Mouse (Mus musculus): ENCODE measurements at regions not wholly inside any gene's neighbourhood (a gene's known extent, or its start where the extent isn't known, plus 50 kb on each side); places are given as distances from the start of the nearest gene placed in this dataset.
"Not testable (repeated sequence)": the region's sequence is repeated elsewhere in the genome, so short reads cannot be mapped to it uniquely, and the experiment has no call there.

GRCm38 (mm10) chr9:41914611-41915010 lies 209.5 kb downstream of the Sorl1 start:
- DNase-seq (ENCODE audit: low spot score in 2 of 2), result no peak

- no peak for DNase-seq (ENCODE audit: low spot score in 2 of 2)
These were observed 210.2 kb downstream of the Sorl1 start for GRCm38 (mm10) chr9:41913911-41914310.

- DNase-seq (ENCODE audit: low spot score in 2 of 2), result no peak
These were observed 211.6 kb downstream of the Sorl1 start for GRCm38 (mm10) chr9:41912482-41912881.

- no peak for DNase-seq (ENCODE audit: low spot score in 2 of 2)
These were observed 223.5 kb downstream of the Sorl1 start for GRCm38 (mm10) chr9:41900606-41900974.

- no peak for DNase-seq (ENCODE audit: low spot score in 2 of 2)
These were observed 224.1 kb downstream of the Sorl1 start for GRCm38 (mm10) chr9:41899766-41900605.

GRCm38 (mm10) chr9:41895106-41895505 lies 229.0 kb downstream of the Sorl1 start:
- no peak for DNase-seq (ENCODE audit: low spot score in 2 of 2)

- DNase-seq (ENCODE audit: low spot score in 2 of 2), result no peak
These were observed 231.3 kb downstream of the Sorl1 start for GRCm38 (mm10) chr9:41892841-41893240.

GRCm38 (mm10) chr9:41891206-41891605 lies 232.9 kb downstream of the Sorl1 start:
- no peak for DNase-seq (ENCODE audit: low spot score in 2 of 2)

- DNase-seq (ENCODE audit: low spot score in 2 of 2), result peak; percentile 70
These were observed 233.6 kb downstream of the Sorl1 start for GRCm38 (mm10) chr9:41890273-41891141.

GRCm38 (mm10) chr9:41889568-41890272 lies 234.4 kb downstream of the Sorl1 start:
- DNase-seq (ENCODE audit: low spot score in 2 of 2), result no peak

GRCm38 (mm10) chr9:41888616-41889150 lies 235.4 kb downstream of the Sorl1 start:
- no peak for DNase-seq (ENCODE audit: low spot score in 2 of 2)

GRCm38 (mm10) chr9:41886456-41886855 lies 237.6 kb downstream of the Sorl1 start:
- DNase-seq (ENCODE audit: low spot score in 2 of 2), result not testable (repeated sequence)

- no peak for DNase-seq (ENCODE audit: low spot score in 2 of 2)
These were observed 243.6 kb downstream of the Sorl1 start for GRCm38 (mm10) chr9:41880457-41880856.

- no peak for DNase-seq (ENCODE audit: low spot score in 2 of 2)
These were observed 245.0 kb downstream of the Sorl1 start for GRCm38 (mm10) chr9:41879080-41879479.

- DNase-seq (ENCODE audit: low spot score in 2 of 2), result no peak
These were observed 263.0 kb downstream of the Sorl1 start for GRCm38 (mm10) chr9:41861136-41861535.

GRCm38 (mm10) chr9:41860681-41861080 lies 263.4 kb downstream of the Sorl1 start:
- peak; percentile 24 to 42 for DNase-seq (ENCODE audit: low spot score in 2 of 2)

- DNase-seq (ENCODE audit: low spot score in 2 of 2), result no peak
These were observed 264.3 kb downstream of the Sorl1 start for GRCm38 (mm10) chr9:41859780-41860179.

GRCm38 (mm10) chr9:41852099-41852498 lies 272.0 kb downstream of the Sorl1 start:
- no peak for DNase-seq (ENCODE audit: low spot score in 2 of 2)

GRCm38 (mm10) chr9:41849628-41850326 lies 274.3 kb downstream of the Sorl1 start:
- no peak for DNase-seq (ENCODE audit: low spot score in 2 of 2)

GRCm38 (mm10) chr9:41844616-41845015 lies 279.5 kb downstream of the Sorl1 start:
- no peak for DNase-seq (ENCODE audit: low spot score in 2 of 2)

All from left cerebral cortex, adult 8-10 months (tissue).